Mouse (Mus musculus) intestine, postnatal 0 days (tissue): ENCODE results near the gene Wfdc17. TPM values are rescaled to one million over a fixed set of nuclear protein-coding genes. Genes with fewer than 3 reads are reported as not detected.

ENCODE experiments used
- ATAC-seq: fragments of 200-750 bp; cut with Nextera tagmentation; 2 replicates; pipeline ENCODE4 v1.8.0; 2017; ENCODE audit warnings: mild to moderate bottlenecking, moderate TSS enrichment, moderate library complexity
- H3K27ac ChIP-seq: fragments of 300-500 bp; sonication (generic); 2 replicates; pipeline ENCODE4 v1.5.1; 2014; ENCODE audit warnings: mild to moderate bottlenecking, low read depth, low read length, moderate library complexity
- H3K27me3 ChIP-seq: fragments of 300-500 bp; sonication (generic); replicated peaks from 2 replicates; pipeline ENCODE4 v1.6.1; 2014; ENCODE audit warnings: low read length, mixed read lengths; ENCODE audit not compliant: control insufficient read depth, insufficient read depth
- H3K36me3 ChIP-seq: fragments of 300-500 bp; sonication (generic); 2 replicates; pipeline ENCODE4 v1.6.1; 2014; ENCODE audit warnings: mild to moderate bottlenecking, moderate library complexity; ENCODE audit not compliant: control insufficient read depth, insufficient read depth
- H3K4me1 ChIP-seq: fragments of 300-500 bp; sonication (generic); replicated peaks from 2 replicates; pipeline ENCODE4 v1.6.1; 2014; ENCODE audit warnings: antibody characterized with exemption, low read length, mixed read lengths; ENCODE audit not compliant: control insufficient read depth, insufficient read depth
- H3K4me2 ChIP-seq: fragments of 300-500 bp; sonication (generic); replicated peaks from 2 replicates; pipeline ENCODE4 v1.6.1; 2014; ENCODE audit warnings: low read depth, mild to moderate bottlenecking, moderate library complexity
- H3K4me3 ChIP-seq: fragments of 300-500 bp; sonication (generic); 2 replicates; pipeline ENCODE4 v1.5.1; 2014; ENCODE audit warnings: low read depth, low read length
- H3K9ac ChIP-seq: fragments of 300-500 bp; sonication (generic); 2 replicates; pipeline ENCODE4 v1.6.1; 2014; ENCODE audit warnings: mild to moderate bottlenecking, low read depth, low read length
- H3K9me3 ChIP-seq: fragments of 300-500 bp; sonication (generic); 2 replicates; pipeline ENCODE4 v1.6.1; 2016; ENCODE audit warnings: mixed run types; ENCODE audit not compliant: control insufficient read depth
- CTCF ChIP-seq: sonication (generic); IDR thresholded peaks from 2 replicates; pipeline ENCODE4 v1.5.1; 2016; ENCODE audit warnings: low read depth, mild to moderate bottlenecking, control low read depth, antibody characterized with exemption, moderate library complexity
- WGBS: fragments of 180-500 bp; shearing (Covaris S2); extraction: QIAGEN DNeasy Blood & Tissue Kit; methylation state at CpG from one replicate; pipeline ENCODE4 v1.1.7; 2014; 5-methylcytosine and 5-hydroxymethylcytosine counted together
- polyA plus RNA-seq: library from polyadenylated mRNA; unstranded; fragments of >200 nt; fragmentation: Nextera tagmentation; extraction: Ambion mirVana; gene quantifications from 2 replicates; pipeline ENCODE4 v1.2.1, GENCODE M21; 2015

The Wfdc17 gene
- polyA plus RNA-seq, 1 experiment from 2014 or later = 7.5 TPM

- no peak for ATAC-seq
Measured at GRCm38 (mm10) chr11:83743525-83743924, 39.7 kb downstream of the Wfdc17 start.

GRCm38 (mm10) chr11:83746152-83746551 is 42.4 kb downstream of the Wfdc17 start:
- Histone ChIP-seq H3K4me3 (no peak overlapping the region), H3K4me2 (no peak overlapping the region), H3K27ac (no peak overlapping the region), H3K4me1 (no peaks in the 10 kb centered on the region), H3K9me3 (no peaks in the 10 kb centered on the region), H3K27me3 (no peaks in the 10 kb centered on the region), H3K9ac (no peak overlapping the region), H3K36me3 (no peaks in the 10 kb centered on the region)
- no peak for ATAC-seq
- 61% methylated on average over 4 of the region's 4 CpGs for whole genome bisulfite sequencing
- TF ChIP-seq CTCF = no peak

More at GRCm38 (mm10) chr11:83743525-83743924, 39.7 kb downstream of the Wfdc17 start:
- Histone ChIP-seq H3K27ac (no peak overlapping the region), H3K36me3 (no peaks in the 10 kb centered on the region), H3K9ac (no peak overlapping the region), H3K9me3 (no peaks in the 10 kb centered on the region), H3K4me2 (no peak overlapping the region), H3K4me1 (no peaks in the 10 kb centered on the region), H3K4me3 (no peak overlapping the region), H3K27me3 (no peaks in the 10 kb centered on the region)
- 78% methylated on average over 3 of the region's 3 CpGs for whole genome bisulfite sequencing
- no peak for TF ChIP-seq CTCF

- no peaks in the 10 kb centered on the region for H3K36me3 ChIP-seq
- H3K9ac ChIP-seq = no peak within 1 kb of the TSS
- no peak for ATAC-seq
- H3K4me2 ChIP-seq = no peak within 1 kb of the TSS
- no peak within 1 kb of the TSS for H3K27ac ChIP-seq
- H3K4me3 ChIP-seq = no peak within 1 kb of the TSS
- no peaks in the 10 kb centered on the region for H3K4me1 ChIP-seq
- TF ChIP-seq CTCF = no peak
- no peaks in the 10 kb centered on the region for H3K27me3 ChIP-seq
- no peaks in the 10 kb centered on the region for H3K9me3 ChIP-seq
- 80% methylated on average over 5 of the region's 5 CpGs for WGBS
Measured at GRCm38 (mm10) chr11:83746681-83747080, 42.9 kb downstream of the Wfdc17 start, which contains the start of gene Wfdc21. Wfdc21 (plus strand) TSS chr11:83746940.

- ATAC-seq = no peak
- no peaks in the 10 kb centered on the region for H3K9me3 ChIP-seq
- no peaks in the 10 kb centered on the region for H3K27me3 ChIP-seq
- no peak for TF ChIP-seq CTCF
- no peaks in the 10 kb centered on the region for H3K4me1 ChIP-seq
- 64% methylated on average over 6 of the region's 6 CpGs for WGBS
- H3K27ac ChIP-seq = no peak overlapping the region
- H3K36me3 ChIP-seq = no peaks in the 10 kb centered on the region
- H3K4me3 ChIP-seq = no peak overlapping the region
- no peak overlapping the region for H3K4me2 ChIP-seq
- no peak overlapping the region for H3K9ac ChIP-seq
Measured at GRCm38 (mm10) chr11:83747376-83748265, 43.8 kb downstream of the Wfdc17 start.

- peak; percentile 15; the same call in 1 of the 2 replicates for TF ChIP-seq CTCF
- under 1% methylated on average over 47 of the region's 47 CpGs for WGBS
- no peaks in the 10 kb centered on the region for H3K27me3 ChIP-seq
- peak within 1 kb of the TSS; percentile 68 for H3K27ac ChIP-seq
- H3K4me1 ChIP-seq = peaks cover 5% of the 10 kb centered on the region
- H3K4me2 ChIP-seq = peak within 1 kb of the TSS; percentile 74
- H3K9ac ChIP-seq = peak within 1 kb of the TSS; percentile 67
- peak; percentile 96 for ATAC-seq
- peak within 1 kb of the TSS; percentile 52 for H3K4me3 ChIP-seq
- no peaks in the 10 kb centered on the region for H3K9me3 ChIP-seq
- peaks cover 23% of the 10 kb centered on the region for H3K36me3 ChIP-seq
Measured at GRCm38 (mm10) chr11:83753581-83754181, 49.9 kb downstream of the Wfdc17 start, which contains the start of gene Heatr6. Heatr6 (plus strand) TSS chr11:83753696.

- Histone ChIP-seq H3K27ac (no peak overlapping the region), H3K9ac (peak overlapping the region; percentile 67), H3K4me3 (peak overlapping the region; percentile 52), H3K36me3 (peaks cover 29% of the 10 kb centered on the region), H3K4me1 (peaks cover 5% of the 10 kb centered on the region), H3K4me2 (peak overlapping the region; percentile 74), H3K27me3 (no peaks in the 10 kb centered on the region), H3K9me3 (no peaks in the 10 kb centered on the region)
- 4% methylated on average over 8 of the region's 8 CpGs for whole genome bisulfite sequencing
- no peak for TF ChIP-seq CTCF
- ATAC-seq = no peak
Measured at GRCm38 (mm10) chr11:83754227-83754626, 50.4 kb downstream of the Wfdc17 start.

Other genes with a start within 250 kb of the Wfdc17 start
- 1.6 and 2.1 TPM in 2 replicates for gene Mmp28, start 240.9 kb upstream of the Wfdc17 start, polyA plus RNA-seq
- gene Taf15, start 230.9 kb upstream of the Wfdc17 start, polyA plus RNA-seq = 5.4 and 7.3 TPM in 2 replicates
- not detected in 2 replicates for gene Heatr9, start 181.8 kb upstream of the Wfdc17 start, polyA plus RNA-seq
- 1.8 and 2.4 TPM in 2 replicates for gene Ccl5, start 173.5 kb upstream of the Wfdc17 start, polyA plus RNA-seq
- gene Ccl9, start 125.4 kb upstream of the Wfdc17 start, polyA plus RNA-seq = 11.2 and 13.4 TPM in 2 replicates
- gene Ccl6, start 110.9 kb upstream of the Wfdc17 start, polyA plus RNA-seq = 100 and 108 TPM in 2 replicates
- gene Rpl9-ps1, start 58.4 kb upstream of the Wfdc17 start, polyA plus RNA-seq = not detected in 2 replicates
- 1.2 and 1.3 TPM in 2 replicates for gene Ccl3, start 54.6 kb upstream of the Wfdc17 start, polyA plus RNA-seq
- gene Ccl4, start 41.4 kb upstream of the Wfdc17 start, polyA plus RNA-seq = 0.56 and 0.64 TPM in 2 replicates
- gene Wfdc18, start 5.0 kb downstream of the Wfdc17 start, polyA plus RNA-seq = 1.1 and 3.2 TPM in 2 replicates
- gene Wfdc21, start 42.9 kb downstream of the Wfdc17 start, polyA plus RNA-seq = not detected in 2 replicates
- 7.7 and 11.5 TPM in 2 replicates for gene Heatr6, start 49.7 kb downstream of the Wfdc17 start, polyA plus RNA-seq
- 12.0 and 13.2 TPM in 2 replicates for gene Hnf1b, start 146.1 kb downstream of the Wfdc17 start, polyA plus RNA-seq
- gene Ddx52, start 238.1 kb downstream of the Wfdc17 start, polyA plus RNA-seq = 14.1 and 16.9 TPM in 2 replicates